Mouse (Mus musculus) forebrain, embryonic 12.5 days (tissue): ENCODE measurements at regions not wholly inside any gene's neighbourhood (a gene's known extent, or its start where the extent isn't known, plus 50 kb on each side); places are given as distances from the start of the nearest gene placed in this dataset.

Experiments used
- ATAC-seq: fragments of 200-750 bp; cut with Nextera tagmentation; 2 replicates; pipeline ENCODE4 v1.8.0; 2017; ENCODE audit warnings: moderate TSS enrichment; ENCODE audit not compliant: low FRiP score
- H3K27ac ChIP-seq: fragments of 300-500 bp; sonication (generic); 2 replicates; pipeline ENCODE4 v1.5.1; 2016; ENCODE audit warnings: mild to moderate bottlenecking
- H3K27me3 ChIP-seq: fragments of 300-500 bp; sonication (generic); 2 replicates; pipeline ENCODE4 v1.6.1; 2016; ENCODE audit warnings: mild to moderate bottlenecking
- H3K36me3 ChIP-seq: fragments of 300-500 bp; sonication (generic); replicated peaks from 2 replicates; pipeline ENCODE4 v1.6.1; 2016; ENCODE audit warnings: mild to moderate bottlenecking
- H3K4me1 ChIP-seq: fragments of 300-500 bp; sonication (generic); 2 replicates; pipeline ENCODE4 v1.6.1; 2016
- H3K4me2 ChIP-seq: fragments of 300-500 bp; sonication (generic); 2 replicates; pipeline ENCODE4 v1.6.1; 2016; ENCODE audit warnings: mild to moderate bottlenecking, moderate library complexity
- H3K4me3 ChIP-seq: fragments of 300-500 bp; sonication (generic); replicated peaks from 2 replicates; pipeline ENCODE4 v1.5.1; 2016; ENCODE audit warnings: mild to moderate bottlenecking
- H3K9ac ChIP-seq: fragments of 300-500 bp; sonication (generic); 2 replicates; pipeline ENCODE4 v1.6.1; 2016; ENCODE audit warnings: mild to moderate bottlenecking
- H3K9me3 ChIP-seq: fragments of 300-500 bp; sonication (generic); 2 replicates; pipeline ENCODE4 v1.6.1; 2016
- WGBS: fragments of 180-500 bp; shearing (Covaris S2); methylation state at CpG from one replicate; pipeline ENCODE4 v1.1.7; 2016; 5-methylcytosine and 5-hydroxymethylcytosine counted together

- Histone ChIP-seq H3K36me3 (no peaks in the 10 kb centered on the region), H3K27ac (no peak overlapping the region), H3K9ac (no peak overlapping the region), H3K4me1 (no peaks in the 10 kb centered on the region), H3K27me3 (no peaks in the 10 kb centered on the region), H3K9me3 (no peaks in the 10 kb centered on the region), H3K4me2 (no peak overlapping the region), H3K4me3 (no peak overlapping the region)
- 88% methylated on average over 3 of the region's 3 CpGs for WGBS
- ATAC-seq, result no peak
Measured at GRCm38 (mm10) chr14:87901784-87902183, 485.3 kb downstream of the Tdrd3 start.

- 81% methylated on average over 7 of the region's 7 CpGs for whole genome bisulfite sequencing
- H3K9me3 ChIP-seq, result no peaks in the 10 kb centered on the region
- no peaks in the 10 kb centered on the region for H3K36me3 ChIP-seq
- no peak overlapping the region for H3K4me3 ChIP-seq
- no peak overlapping the region for H3K27ac ChIP-seq
- no peak overlapping the region for H3K4me2 ChIP-seq
- no peak for ATAC-seq
- no peak overlapping the region for H3K9ac ChIP-seq
- no peaks in the 10 kb centered on the region for H3K4me1 ChIP-seq
- H3K27me3 ChIP-seq, result no peaks in the 10 kb centered on the region
Measured at GRCm38 (mm10) chr14:87902416-87902815, 486.0 kb downstream of the Tdrd3 start.
